Mouse (Mus musculus) retina, adult 2 months (tissue): ENCODE results near the gene Rinl.

Experiments used
- DNase-seq: peaks from one replicate; pipeline ENCODE4 v3.0.0-alpha.2; 2012; ENCODE audit warnings: low read depth, low spot score

Gene Rinl

GRCm38 (mm10) chr7:28823932-28824331, 35.2 kb downstream of the Rinl start:
- DNase-seq: no peak

GRCm38 (mm10) chr7:28824941-28825685, 36.3 kb downstream of the Rinl start, which contains the start of gene Ech1:
TSS of gene Ech1 (plus strand) at chr7:28825217.
- peak; percentile 75 for DNase-seq

GRCm38 (mm10) chr7:28825686-28826401, 37.1 kb downstream of the Rinl start:
- no peak for DNase-seq

- DNase-seq: no peak
Measured at GRCm38 (mm10) chr7:28826402-28826772, 37.6 kb downstream of the Rinl start.

GRCm38 (mm10) chr7:28827338-28827737, 38.6 kb downstream of the Rinl start:
- DNase-seq: no peak

- DNase-seq: no peak
Measured at GRCm38 (mm10) chr7:28829821-28830220, 41.1 kb downstream of the Rinl start.

GRCm38 (mm10) chr7:28830981-28831380, 42.2 kb downstream of the Rinl start:
- no peak for DNase-seq

GRCm38 (mm10) chr7:28831411-28832125, 42.8 kb downstream of the Rinl start:
- DNase-seq: no peak

- no peak for DNase-seq
Measured at GRCm38 (mm10) chr7:28832137-28832536, 43.4 kb downstream of the Rinl start.

GRCm38 (mm10) chr7:28833723-28834347, 45.1 kb downstream of the Rinl start, which contains the start of gene Lgals4:
TSS of gene Lgals4 (plus strand) at chr7:28833854.
- DNase-seq: no peak

GRCm38 (mm10) chr7:28836936-28837335, 48.2 kb downstream of the Rinl start:
- DNase-seq: no peak

GRCm38 (mm10) chr7:28838331-28838730, 49.6 kb downstream of the Rinl start:
- DNase-seq: no peak

GRCm38 (mm10) chr7:28847273-28847672, 58.5 kb downstream of the Rinl start:
- DNase-seq: no peak
